Mouse (Mus musculus): ENCODE measurements around the gene Cntnap5a.

Cntnap5a gene

DNA sequence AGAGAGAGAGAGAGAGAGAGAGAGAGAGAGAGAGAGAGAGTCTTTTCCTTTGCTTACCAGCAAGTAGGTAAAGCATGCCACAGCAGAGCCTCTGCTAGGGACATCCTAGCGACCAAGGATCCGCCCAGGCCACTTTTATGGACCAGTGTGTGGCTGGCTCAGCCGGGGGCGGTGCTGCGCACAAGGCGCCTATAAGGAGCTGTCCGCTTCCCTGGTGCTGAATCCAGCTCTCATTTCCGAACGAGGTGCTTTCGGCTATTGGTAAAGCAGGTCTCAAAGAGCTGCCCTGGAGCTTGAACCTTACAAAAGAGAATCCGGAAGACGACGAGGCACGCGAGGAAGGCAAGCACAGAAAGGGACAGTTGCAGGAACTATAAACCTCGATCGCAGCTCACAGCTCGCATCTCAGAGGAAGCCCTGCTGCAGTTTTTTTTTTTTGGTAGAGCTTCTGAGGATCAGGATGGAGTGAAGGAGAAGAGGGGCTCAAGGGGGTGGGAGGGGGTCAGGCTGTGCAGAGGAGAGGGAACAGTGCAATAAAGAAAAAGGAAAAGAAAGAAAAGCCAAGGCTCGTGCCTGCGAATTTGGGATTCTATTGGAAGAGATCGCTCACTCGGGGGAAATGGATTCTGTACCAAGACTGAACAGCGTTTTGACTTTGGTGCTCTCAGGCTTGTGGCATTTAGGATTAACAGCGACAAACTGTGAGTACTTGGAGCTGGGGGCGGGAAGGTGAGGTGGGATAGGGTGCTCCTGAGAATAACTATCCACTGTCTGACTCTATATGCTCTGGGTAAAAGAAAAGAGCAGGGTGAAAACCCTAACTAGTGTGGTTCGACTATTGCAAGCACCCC, at the start of gene Cntnap5a:
Cntnap5a (plus strand) TSS at position 239 of the 851 bp plus-strand sequence.
- no peak for DNase-seq (ENCODE audit: low read depth)

DNA sequence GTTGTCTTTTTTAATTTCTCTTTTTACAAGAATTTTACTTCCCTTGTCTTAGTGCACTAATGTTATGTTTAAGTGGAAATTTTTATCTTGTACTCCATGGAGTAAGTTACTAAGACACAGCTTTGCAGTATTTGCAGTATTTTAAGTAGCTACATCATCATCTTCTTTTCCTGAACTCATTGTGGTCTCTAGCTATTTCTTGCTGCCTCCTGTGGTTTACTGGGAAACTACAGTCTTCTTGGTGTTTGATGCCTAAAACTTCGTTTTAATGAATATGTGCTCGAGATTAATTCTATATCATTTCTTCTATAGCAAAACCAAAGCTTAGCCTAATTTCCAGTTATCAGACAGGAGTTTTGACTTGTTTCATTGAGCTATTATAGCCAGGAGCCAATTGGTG, 37.6 kb upstream of the Cntnap5a start:
- no peak for DNase-seq (ENCODE audit: low read depth)

DNA sequence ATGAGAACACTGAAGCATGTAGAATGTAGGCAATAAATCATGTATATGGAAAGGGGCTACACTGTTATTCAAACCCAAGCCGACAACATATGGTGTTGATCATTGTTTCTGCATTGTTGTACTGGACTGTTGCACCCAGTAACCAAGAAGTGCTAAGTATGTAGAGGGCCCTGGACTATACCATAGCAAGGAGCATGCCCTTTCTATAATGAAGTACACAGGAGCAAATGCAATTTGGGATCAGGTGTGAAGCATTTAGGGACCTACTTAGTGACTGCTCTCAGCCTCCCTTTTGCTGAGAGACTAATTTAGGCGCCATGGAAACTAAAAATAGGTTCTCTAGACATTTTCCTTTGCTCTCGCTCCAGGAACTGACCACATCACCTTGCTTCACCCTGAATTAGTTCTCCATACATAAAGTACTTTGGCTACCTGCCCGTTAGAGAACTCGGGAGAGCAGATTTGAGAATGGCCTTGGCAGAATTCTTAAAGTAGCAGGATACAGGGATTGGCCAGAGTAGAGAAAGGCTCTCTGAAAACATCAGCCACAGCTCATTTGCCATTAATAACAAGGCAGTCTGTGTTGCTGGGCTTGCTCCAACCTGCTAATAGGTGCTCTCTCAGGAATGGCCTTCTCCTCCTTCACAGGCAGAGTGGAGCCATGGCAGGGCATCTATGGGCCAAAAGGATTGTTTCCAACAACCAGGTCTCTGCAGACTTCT, 26.1 kb upstream of the Cntnap5a start:
- no peak for DNase-seq (ENCODE audit: low read depth)

DNA sequence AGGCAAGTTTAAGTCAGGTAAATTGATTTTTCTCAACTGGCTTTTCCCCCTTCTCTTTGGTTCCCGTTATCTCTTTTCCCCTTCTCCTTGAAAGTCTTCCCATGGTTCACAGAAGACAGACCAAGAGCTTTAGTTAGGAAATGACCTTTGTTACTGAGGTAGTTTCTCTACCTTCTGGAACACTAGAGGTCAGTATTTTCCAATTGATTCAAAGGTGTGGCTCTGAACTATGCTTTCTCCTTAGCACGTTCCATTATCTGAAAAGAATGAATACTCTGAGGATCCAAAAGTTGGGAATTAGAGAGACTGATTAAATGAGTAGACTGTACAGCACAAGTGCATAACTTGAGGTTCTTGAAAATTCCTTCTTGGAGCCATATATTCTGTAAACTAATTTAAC, 1.9 kb downstream of the Cntnap5a start:
- DNase-seq (ENCODE audit: low read depth), result no peak

DNA sequence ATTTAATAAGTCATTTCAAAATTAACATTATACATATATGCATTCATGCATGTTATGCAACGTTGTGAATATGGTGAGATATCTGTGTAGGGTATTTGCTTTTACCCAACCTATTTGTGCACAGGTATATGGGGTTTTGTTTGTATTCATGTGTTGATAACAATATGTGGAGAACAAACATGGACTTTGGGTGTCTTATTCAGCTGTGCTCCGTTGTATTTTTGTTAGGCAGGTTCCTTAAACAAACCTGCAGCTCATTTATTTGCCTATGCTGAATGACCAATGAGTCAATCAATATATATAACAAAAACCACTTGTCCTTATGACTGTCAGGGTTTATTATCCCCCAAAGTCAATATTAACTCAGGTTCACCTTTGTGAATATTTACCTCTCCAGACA, 15.2 kb downstream of the Cntnap5a start:
- no peak for DNase-seq (ENCODE audit: low read depth)

DNA sequence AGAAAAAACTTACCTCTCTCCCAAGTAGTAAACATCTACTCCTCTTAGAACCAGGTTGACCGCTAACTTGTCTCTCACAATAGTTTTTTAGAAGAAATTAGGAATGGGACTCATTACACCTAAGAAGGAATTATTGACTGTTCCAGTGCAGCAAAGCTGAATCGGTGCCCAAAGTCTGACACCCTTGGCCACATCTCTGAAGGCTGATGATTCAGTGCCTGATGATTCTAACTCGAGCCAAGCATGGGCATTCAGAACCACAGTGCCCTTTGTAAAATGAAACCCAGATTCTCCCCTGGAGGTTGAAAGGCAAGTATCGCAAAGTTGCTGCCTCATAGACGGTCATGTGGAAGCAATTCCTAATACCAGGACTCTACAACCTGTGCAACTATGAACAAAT, 58.0 kb downstream of the Cntnap5a start:
- DNase-seq (ENCODE audit: low read depth), result no peak

DNA sequence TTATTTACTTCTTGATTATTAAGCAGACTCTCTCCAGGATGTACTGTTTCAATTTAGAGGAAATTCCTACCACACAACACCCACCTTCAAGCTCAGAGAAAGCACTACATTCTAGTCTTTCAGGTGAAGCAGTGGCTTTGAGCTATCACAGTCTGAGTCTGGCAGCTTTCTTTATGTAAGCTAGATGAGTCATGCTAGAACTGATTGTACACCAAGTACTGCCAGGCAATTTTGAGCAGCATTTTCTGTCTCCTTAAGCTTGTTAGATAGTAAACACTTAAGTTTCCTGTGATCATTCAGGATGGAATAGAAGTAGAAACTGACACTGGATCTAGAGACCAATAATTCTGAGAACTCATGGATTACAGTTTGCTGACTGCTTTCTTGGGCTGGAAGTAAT, 61.0 kb downstream of the Cntnap5a start:
- no peak for DNase-seq (ENCODE audit: low read depth)

DNA sequence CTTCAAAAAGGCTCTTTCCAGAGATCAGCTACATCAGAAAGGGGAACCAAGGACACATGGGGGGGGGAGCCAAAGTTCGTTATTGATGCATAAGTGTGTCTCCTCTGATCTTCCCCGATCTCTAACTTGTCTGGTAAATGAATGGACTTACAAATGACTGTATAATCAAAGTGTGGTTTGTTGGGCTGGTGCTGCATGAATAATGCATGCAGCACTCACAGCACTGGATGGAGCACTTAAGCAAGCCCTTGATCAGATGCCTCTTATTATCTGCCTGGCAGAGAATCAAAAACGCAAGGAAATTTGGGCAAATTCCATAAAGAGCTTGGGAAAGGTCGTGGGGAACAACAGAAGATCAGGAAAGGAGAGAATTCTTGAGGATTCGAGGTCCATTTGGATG, 100.2 kb downstream of the Cntnap5a start:
- DNase-seq (ENCODE audit: low read depth), result no peak

DNA sequence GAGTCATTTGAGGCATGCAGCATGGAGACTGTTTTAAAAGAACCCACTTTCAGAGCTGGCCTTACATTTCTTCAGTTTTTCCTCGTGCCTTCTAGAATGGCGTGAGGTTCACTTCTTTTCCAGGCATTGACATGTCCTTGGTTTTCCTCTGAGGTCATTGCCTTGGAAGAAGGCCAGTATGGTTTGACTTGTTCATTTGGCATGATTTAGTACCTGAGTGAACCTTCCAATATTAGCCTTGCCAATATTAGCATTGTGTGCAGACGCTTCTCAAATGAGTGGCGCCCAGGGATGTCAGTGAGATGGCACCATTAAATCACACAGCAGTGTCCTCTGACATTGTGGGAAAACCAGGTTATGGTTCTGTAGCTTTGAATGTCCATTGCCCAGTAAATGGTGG, 158.0 kb downstream of the Cntnap5a start:
- DNase-seq (ENCODE audit: low read depth), result no peak

DNA sequence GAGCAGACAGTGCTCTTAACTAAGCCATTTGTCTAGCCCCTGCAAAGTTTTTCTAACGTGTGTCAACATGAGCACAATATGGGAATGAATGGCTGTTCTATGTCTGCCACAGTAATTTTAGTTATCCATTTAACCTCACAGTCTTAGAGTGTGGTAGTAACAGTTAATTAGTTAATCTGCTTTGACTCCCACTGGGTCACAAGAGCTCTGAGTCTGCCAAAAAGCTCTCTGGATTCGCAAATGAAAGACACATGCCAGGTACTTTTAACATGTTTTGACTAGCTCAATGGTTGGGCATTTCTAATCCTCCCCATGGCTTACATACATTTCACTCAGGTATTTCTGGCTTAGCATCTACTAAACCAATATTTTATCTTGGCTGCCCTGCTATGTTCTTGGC, 163.0 kb downstream of the Cntnap5a start:
- DNase-seq (ENCODE audit: low read depth), result no peak

DNA sequence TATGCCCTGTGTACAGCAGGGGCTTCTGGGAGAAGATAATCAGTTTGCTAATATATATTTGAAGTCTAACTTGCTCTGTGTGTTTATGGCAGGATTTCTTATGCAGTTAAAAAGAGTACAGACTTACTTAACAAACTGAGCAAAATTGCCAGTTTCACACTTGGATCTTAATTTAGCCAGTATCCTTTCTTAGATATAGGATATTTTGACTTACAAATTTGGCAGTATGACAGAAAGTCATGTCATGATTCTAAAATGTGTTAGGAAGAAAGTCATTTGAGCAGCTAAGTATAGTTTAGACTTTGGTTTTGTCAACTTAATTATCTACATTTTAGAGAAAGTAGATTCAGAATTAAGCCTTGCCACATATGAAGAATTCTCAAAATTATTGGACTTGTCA, 167.7 kb downstream of the Cntnap5a start:
- no peak for DNase-seq (ENCODE audit: low read depth)

DNA sequence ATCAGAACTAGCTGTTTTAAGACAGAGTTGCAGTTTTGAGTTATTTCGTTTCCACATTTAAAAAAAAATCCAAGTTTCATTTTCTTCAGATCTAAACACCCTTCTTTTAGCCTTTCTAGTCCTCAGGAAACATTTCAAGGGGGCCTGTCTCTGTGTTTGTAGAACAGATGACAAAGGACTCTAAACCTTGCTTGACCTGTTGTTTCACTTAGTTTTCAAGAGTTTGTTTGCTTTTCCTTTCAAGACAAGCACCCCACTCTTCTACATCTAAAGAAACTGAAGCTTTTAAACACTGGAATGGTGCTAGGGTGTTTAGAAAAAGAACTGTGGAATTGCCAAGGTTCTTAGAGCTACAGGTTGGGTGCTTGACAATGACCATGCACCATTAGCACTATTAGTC, 233.8 kb downstream of the Cntnap5a start:
- no peak for DNase-seq (ENCODE audit: low read depth)

DNA sequence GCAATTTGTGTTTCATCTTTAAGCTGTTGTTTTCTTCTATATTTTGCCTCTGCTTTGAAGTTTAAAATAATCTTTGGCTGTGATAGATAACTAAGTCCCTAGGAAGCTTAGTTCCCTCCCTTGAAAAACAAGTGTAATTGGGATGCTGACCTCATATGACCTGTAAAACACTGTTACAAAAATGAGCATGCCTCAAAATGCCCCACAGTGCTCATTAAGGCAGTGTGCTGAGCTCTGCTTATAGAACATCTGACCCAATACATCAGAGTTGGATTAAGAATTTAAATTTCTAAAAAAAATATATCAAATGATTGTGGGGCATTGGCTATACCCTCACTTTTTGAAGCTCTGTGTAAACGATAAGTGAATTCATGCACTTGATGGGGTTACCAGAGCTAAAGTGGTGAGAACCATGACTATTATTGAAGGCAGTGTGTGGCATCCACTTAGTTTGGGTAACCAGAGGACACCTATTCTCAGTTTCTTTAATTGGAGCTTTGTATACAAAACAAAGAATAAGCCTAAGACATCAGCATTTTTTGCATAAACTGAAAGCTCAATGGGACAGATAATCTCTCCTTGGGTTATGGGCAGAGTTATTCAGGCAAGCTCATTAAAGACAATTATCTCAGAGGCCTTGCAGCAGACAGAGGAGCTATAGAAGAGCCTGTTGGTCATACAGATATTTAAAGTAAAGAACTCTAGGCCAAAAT, 241.6 kb downstream of the Cntnap5a start:
- no peak for DNase-seq (ENCODE audit: low read depth)

DNA sequence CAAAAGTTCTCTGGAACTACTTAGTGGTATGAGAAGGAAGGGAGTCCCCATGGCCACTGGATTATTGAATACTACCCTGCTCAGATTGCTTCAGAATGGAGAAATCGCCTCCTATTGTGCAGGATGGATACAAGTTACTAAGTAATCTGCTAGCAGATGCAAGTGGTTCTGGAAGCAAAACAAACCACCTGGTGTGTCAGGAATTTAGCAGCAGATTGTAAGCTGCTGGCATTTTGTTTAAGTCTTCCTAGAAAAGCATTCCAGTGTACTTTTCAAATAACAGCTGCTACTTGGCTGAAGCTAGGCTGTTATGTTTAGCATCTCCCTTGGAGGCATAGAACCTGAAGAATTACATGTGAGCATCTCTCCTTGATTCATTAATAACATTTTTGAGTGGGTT, 247.5 kb downstream of the Cntnap5a start:
- no peak for DNase-seq (ENCODE audit: low read depth)

DNA sequence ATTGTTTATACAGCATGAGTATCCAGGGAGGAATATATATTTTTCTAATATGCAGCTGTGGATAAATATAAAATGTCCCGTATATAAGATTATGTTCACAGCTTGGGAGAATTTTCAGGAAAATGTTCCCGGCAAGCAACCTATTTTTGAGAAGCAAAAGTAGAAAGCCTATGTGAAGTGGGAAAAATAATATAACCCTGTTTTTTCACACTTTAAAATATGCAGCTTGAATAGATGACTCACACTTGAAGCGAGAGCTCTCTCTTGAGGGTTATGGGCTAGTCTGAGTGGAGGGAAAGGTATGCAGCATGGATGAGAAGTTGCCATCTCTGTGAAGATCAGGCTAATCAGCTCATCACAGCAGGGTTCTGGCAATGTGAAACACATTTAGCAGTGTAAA, 261.3 kb downstream of the Cntnap5a start:
- DNase-seq (ENCODE audit: low read depth), result no peak

DNA sequence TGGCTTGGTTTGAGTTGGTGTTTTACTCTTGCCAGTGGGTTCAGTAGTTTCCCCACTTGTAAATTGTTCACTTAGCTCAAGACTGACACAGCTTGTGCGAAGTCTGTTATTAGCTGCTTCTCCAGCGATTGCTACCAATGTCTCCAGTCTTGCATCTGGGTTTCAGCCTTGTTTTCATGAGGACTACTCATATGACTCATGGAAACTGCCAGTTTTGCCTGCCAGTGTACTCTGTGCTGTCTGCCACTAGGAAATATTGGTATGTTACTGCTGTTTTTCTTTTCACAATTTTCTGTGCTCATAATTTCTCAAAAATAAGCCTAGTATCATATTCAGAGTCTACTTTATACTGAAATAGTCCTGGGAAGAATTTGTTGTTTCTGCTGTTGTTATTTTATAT, 272.0 kb downstream of the Cntnap5a start:
- DNase-seq (ENCODE audit: low read depth), result no peak

DNA sequence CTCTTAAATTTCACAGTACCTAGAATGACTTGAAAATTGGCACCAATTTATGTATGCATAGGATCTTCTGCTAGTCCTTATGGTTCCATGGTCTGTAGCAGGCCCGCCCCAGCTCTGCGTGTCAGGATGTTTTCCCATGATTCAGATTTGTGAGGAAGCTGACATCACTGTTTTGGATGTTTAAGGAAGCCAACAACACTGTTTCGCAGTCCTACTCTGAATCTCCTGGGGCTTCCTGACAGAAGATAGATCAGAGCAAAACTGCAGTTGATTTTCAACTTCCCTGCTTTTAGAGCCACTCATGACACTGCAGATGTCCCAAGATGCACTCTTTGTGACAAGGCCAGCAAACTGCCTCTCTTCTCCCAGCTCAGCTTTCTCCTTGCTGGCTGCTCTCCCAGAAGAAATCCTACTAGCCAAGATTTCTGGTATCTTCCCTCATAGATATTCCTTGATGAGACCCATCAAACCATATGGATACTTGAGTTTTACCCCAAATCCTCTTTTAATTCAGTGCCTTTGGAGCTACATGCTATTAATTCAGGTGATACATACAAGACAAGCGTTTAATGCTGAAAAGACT, 280.5 kb downstream of the Cntnap5a start:
- DNase-seq (ENCODE audit: low read depth), result no peak

DNA sequence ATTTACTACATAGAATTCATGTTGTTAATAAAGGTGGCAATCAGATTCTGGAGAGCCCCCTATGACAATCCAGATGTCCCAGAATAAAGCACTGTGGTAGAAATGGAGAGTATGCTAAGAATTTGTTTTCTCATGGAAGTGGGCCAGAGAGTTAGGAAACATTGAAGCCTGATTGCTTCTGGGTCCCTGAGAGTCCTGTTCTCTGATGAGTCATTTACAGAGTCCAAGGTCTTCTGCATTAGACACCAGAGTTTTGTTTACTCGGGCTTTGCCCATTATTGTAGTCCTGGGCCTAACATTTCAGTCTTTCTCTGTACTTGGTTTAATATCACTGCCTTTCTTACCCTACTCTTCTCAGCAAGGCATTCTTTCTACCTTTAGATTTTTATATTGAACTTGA, 305.6 kb downstream of the Cntnap5a start:
- no peak for DNase-seq (ENCODE audit: low read depth)

DNA sequence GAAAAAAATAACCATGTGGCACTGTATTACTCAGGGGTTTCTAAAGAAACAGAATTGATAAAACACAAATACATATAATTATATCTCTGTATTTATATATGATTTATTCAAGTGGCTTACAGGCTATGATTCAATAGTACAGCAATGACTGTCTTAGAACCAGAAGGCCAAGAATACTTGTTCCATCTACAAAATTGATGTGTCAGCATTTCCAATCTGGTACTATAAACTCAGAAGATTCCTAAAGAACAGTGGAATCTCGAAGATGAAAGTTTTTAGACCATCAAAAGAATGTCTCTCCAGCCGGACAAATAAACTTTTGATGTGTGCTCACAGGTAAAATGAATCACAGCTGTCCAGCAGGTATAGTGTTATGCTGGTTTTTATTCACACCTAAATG, 331.2 kb downstream of the Cntnap5a start:
- DNase-seq (ENCODE audit: low read depth), result no peak

DNA sequence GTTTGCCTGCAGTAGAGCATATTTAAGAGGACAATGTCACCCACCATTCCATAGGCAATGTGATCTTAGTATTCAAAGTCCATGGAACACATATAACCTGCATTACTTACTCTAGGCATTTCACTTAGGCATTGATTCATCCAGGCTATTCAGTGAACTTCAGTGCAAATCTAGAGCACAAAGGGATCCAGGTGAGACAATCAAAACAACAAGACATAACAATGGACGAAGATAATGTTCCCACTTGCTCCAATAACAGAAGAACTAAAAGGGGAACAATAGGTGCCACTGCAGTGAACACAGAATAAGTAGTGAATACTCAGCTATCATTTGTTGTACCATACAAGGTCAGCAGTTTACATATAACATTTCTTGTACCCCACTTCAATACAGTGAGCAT, 345.1 kb downstream of the Cntnap5a start:
- no peak for DNase-seq (ENCODE audit: low read depth)

DNA sequence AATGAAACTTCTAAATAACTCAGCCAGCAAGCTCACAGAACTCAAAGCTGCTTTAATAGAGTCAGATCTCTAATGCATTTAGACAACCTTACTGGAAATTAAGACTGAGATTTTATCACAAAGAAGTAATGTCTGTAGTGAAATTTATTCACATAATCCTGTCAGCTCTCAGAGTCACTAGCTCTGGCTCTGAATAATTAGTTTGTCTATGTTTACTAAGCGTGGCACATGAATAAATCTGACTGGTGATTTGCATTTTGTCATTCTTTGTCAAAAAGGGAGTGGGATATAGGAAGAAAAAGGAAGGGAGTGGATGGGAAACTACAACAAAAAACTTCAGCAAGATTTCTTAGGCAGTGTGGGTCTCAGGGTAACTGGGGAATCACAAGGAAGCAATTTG, 351.3 kb downstream of the Cntnap5a start:
- DNase-seq (ENCODE audit: low read depth), result no peak

DNA sequence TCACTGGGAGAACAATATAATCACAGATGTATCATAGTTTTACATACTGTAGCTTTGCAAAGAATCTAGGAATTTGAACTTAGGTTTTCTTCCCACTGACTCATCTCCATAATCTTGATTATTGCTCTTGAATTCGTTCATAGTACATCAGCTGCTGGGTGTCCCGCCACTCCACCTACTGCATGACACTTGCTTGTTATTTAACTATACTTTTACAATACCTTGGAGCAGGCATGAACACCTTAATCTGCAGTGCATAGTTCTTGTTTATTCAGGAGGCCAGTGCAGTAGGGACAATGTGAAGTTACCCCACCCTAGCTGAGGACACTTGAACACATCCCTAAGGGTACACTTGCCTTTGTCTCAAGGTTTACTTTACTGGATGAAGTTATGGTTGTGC, 352.3 kb downstream of the Cntnap5a start:
- DNase-seq (ENCODE audit: low read depth), result no peak

DNA sequence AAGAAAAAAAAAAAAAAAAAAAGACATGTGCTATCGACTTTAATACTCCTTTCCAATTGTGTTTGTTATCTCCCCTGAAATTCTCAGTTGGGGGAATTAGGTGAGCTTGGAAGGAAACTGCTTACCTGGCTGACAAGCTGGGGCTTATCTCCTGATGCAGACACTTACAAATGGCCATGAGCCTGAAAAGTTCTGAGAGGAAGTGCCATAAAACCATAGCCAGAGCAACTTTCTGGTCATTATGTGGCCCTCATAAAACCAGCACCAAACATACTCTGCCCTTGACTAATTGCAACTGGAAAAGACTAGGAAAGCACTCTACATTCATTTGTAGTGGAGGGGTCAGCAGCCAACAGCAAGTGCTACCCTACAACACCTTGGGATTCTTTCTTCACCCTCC, 359.5 kb downstream of the Cntnap5a start:
- no peak for DNase-seq (ENCODE audit: low read depth)

All from 416B (cell line).